Mouse (Mus musculus): ENCODE data around the gene Iqcc. TPM values are rescaled to one million over a fixed set of nuclear protein-coding genes. Genes with fewer than 3 reads are reported as not detected.

The Iqcc gene
- 24.3 and 31.2 TPM in 2 replicates for polyA plus RNA-seq (2015; fragmentation: Nextera tagmentation; extraction: Ambion mirVana)

DNA sequence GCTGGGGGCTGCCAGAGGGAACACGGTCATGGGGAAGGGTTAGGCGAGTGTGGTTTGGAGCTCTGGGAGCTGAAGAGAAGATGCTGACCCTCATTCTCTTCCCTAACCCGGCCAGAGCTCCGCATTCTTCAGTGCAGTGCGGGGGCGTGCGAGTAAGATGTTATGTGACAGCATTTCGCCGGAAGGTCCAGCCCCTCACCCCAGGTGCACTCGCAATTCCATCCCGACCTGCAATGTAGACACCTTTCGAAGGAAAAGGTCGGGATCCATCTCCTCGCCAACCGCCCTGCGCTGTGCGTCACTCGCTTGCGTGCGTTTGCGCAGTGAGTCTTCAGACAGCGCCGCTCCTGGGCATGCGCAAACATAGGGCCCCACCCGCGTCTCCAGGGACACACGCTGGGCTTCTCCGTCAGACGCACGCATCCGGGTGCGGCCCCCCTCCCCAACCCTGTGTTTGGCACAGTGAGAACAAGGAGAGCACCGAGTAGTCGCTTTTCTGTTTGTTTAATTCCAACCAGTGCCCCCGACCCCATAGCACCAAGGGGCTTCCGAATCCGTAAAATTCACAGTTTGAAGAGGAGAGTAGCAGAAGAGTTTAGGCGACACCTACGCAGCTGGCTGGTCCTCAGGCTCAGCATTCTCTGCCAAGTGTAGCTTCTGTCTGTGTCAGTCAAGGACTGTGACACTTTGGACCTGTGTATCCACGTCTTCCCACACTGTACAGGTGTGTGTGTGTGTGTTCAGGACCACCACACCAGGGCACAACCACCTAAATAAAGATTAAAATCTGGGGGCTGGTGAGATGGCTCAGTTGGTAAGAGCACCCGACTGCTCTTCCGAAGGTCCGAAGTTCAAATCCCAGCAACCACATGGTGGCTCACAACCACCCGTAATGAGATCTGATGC, at the start of gene Iqcc:
Gene Iqcc (minus strand): TSS at position 314 of the 906 bp plus-strand sequence.
- Histone ChIP-seq H3K36me3 (ENCODE audit: control insufficient read depth, insufficient read depth, low read length) (peaks cover 2% of the 10 kb centered on the region; the same call in 1 of the 2 replicates), H3K9me3 (ENCODE audit: control insufficient read depth, low read length) (no peaks in the 10 kb centered on the region), H3K4me3 (ENCODE audit: low read length) (peak within 1 kb of the TSS; percentile 68), H3K4me1 (ENCODE audit: control insufficient read depth, insufficient read depth, low read length) (peaks cover 17% of the 10 kb centered on the region), H3K27me3 (replicated peaks; ENCODE audit: control insufficient read depth, insufficient read depth, low read length) (no peaks in the 10 kb centered on the region), H3K9ac (ENCODE audit: low read depth, low read length) (peak within 1 kb of the TSS; percentile 85), H3K27ac (ENCODE audit: low read length) (peak within 1 kb of the TSS; percentile 83), H3K4me2 (ENCODE audit: low read depth, low read length) (peak within 1 kb of the TSS; percentile 94)
- ATAC-seq, result peak; percentile 92
- 3% methylated on average over 43 of the region's 44 CpGs for WGBS

GRCm38 (mm10) chr4:129662255-129662813, 43.4 kb upstream of the Iqcc start:
- no peaks in the 10 kb centered on the region; the same call in 1 of the 2 replicates for H3K4me1 ChIP-seq (ENCODE audit: control insufficient read depth, insufficient read depth, low read length)
- H3K4me2 ChIP-seq (ENCODE audit: low read depth, low read length), result no peak overlapping the region
- WGBS, result 78% methylated on average over 3 of the region's 3 CpGs
- H3K9ac ChIP-seq (ENCODE audit: low read depth, low read length), result no peak overlapping the region
- no peaks in the 10 kb centered on the region for H3K9me3 ChIP-seq (ENCODE audit: control insufficient read depth, low read length)
- no peak overlapping the region for H3K27ac ChIP-seq (ENCODE audit: low read length)
- no peaks in the 10 kb centered on the region for H3K27me3 ChIP-seq (replicated peaks; ENCODE audit: control insufficient read depth, insufficient read depth, low read length)
- ATAC-seq, result no peak
- no peak overlapping the region for H3K4me3 ChIP-seq (ENCODE audit: low read length)
- H3K36me3 ChIP-seq (ENCODE audit: control insufficient read depth, insufficient read depth, low read length), result peaks cover 8% of the 10 kb centered on the region

DNA sequence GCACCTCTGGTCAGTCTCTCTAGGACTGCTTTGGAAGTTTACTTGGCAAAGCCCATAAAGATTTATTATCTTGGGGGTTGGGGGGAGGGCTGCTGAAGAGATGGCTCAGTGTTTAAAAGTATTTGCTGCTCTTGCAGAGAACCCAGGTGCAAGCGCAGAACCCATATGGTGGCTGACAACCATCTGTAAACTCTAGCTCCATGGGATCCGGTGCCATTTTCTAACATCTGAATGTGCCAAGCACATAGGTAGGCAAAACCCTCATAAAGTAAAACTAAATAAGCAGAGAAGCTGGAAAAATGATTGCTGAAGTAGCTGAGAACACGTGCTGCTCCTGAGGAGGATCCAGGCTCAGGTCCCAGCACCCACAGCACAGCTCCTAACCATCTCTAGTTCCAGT, 42.7 kb upstream of the Iqcc start:
- Histone ChIP-seq H3K4me3 (ENCODE audit: low read length) (no peak overlapping the region), H3K36me3 (ENCODE audit: control insufficient read depth, insufficient read depth, low read length) (peaks cover 8% of the 10 kb centered on the region), H3K27me3 (replicated peaks; ENCODE audit: control insufficient read depth, insufficient read depth, low read length) (no peaks in the 10 kb centered on the region), H3K4me1 (ENCODE audit: control insufficient read depth, insufficient read depth, low read length) (no peaks in the 10 kb centered on the region; the same call in 1 of the 2 replicates), H3K27ac (ENCODE audit: low read length) (no peak overlapping the region), H3K9me3 (ENCODE audit: control insufficient read depth, low read length) (no peaks in the 10 kb centered on the region), H3K4me2 (ENCODE audit: low read depth, low read length) (no peak overlapping the region), H3K9ac (ENCODE audit: low read depth, low read length) (no peak overlapping the region)
- no peak for ATAC-seq
- 54% methylated on average over 3 of the region's 3 CpGs for WGBS

GRCm38 (mm10) chr4:129654770-129655169, 35.9 kb upstream of the Iqcc start:
- peaks cover 14% of the 10 kb centered on the region for H3K36me3 ChIP-seq (ENCODE audit: control insufficient read depth, insufficient read depth, low read length)
- 87% methylated on average over 14 of the region's 14 CpGs for WGBS
- no peak overlapping the region for H3K27ac ChIP-seq (ENCODE audit: low read length)
- no peak overlapping the region for H3K4me2 ChIP-seq (ENCODE audit: low read depth, low read length)
- no peaks in the 10 kb centered on the region for H3K9me3 ChIP-seq (ENCODE audit: control insufficient read depth, low read length)
- no peak overlapping the region for H3K9ac ChIP-seq (ENCODE audit: low read depth, low read length)
- H3K4me3 ChIP-seq (ENCODE audit: low read length), result no peak overlapping the region
- no peaks in the 10 kb centered on the region for H3K4me1 ChIP-seq (ENCODE audit: control insufficient read depth, insufficient read depth, low read length)
- no peaks in the 10 kb centered on the region for H3K27me3 ChIP-seq (replicated peaks; ENCODE audit: control insufficient read depth, insufficient read depth, low read length)
- ATAC-seq, result no peak

GRCm38 (mm10) chr4:129650359-129650758, 31.5 kb upstream of the Iqcc start:
- Histone ChIP-seq H3K4me1 (ENCODE audit: control insufficient read depth, insufficient read depth, low read length) (no peaks in the 10 kb centered on the region), H3K9ac (ENCODE audit: low read depth, low read length) (no peak overlapping the region)
- ATAC-seq, result no peak

GRCm38 (mm10) chr4:129648656-129649055, 29.8 kb upstream of the Iqcc start:
- Histone ChIP-seq H3K36me3 (ENCODE audit: control insufficient read depth, insufficient read depth, low read length) (peaks cover 10% of the 10 kb centered on the region), H3K9me3 (ENCODE audit: control insufficient read depth, low read length) (no peaks in the 10 kb centered on the region), H3K27ac (ENCODE audit: low read length) (no peak overlapping the region), H3K9ac (ENCODE audit: low read depth, low read length) (no peak overlapping the region), H3K4me1 (ENCODE audit: control insufficient read depth, insufficient read depth, low read length) (no peaks in the 10 kb centered on the region), H3K4me3 (ENCODE audit: low read length) (no peak overlapping the region), H3K27me3 (replicated peaks; ENCODE audit: control insufficient read depth, insufficient read depth, low read length) (no peaks in the 10 kb centered on the region), H3K4me2 (ENCODE audit: low read depth, low read length) (no peak overlapping the region)
- no peak for ATAC-seq
- 74% methylated on average over 1 of the region's 1 CpGs for WGBS

More at GRCm38 (mm10) chr4:129650359-129650758, 31.5 kb upstream of the Iqcc start:
- 91% methylated on average over 8 of the region's 8 CpGs for WGBS
- Histone ChIP-seq H3K9me3 (ENCODE audit: control insufficient read depth, low read length) (no peaks in the 10 kb centered on the region), H3K27ac (ENCODE audit: low read length) (no peak overlapping the region), H3K27me3 (replicated peaks; ENCODE audit: control insufficient read depth, insufficient read depth, low read length) (no peaks in the 10 kb centered on the region), H3K4me3 (ENCODE audit: low read length) (no peak overlapping the region), H3K36me3 (ENCODE audit: control insufficient read depth, insufficient read depth, low read length) (peaks cover 13% of the 10 kb centered on the region), H3K4me2 (ENCODE audit: low read depth, low read length) (no peak overlapping the region)

DNA sequence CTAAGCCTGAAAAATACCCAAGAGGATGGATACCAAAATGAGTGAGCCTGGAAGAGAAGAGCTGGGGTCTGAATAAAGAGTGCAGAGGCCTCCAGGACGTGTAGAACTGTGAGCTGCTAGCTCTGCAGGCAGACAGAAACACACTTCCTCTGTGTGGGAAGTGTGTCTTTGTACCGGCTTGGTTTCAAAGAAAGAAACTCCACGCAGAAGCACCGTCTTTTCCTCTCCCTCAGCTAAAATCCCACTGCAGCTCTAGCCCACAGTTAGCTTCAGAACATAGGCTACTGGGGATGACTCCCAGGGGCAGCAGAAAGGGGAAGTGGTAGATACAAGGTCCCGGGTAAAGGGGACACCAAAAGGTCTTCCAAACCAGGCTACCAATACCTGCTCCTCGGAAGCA, 26.3 kb upstream of the Iqcc start:
- Histone ChIP-seq H3K9ac (ENCODE audit: low read depth, low read length) (no peak overlapping the region), H3K9me3 (ENCODE audit: control insufficient read depth, low read length) (no peaks in the 10 kb centered on the region), H3K27ac (ENCODE audit: low read length) (no peak overlapping the region), H3K4me2 (ENCODE audit: low read depth, low read length) (no peak overlapping the region), H3K4me3 (ENCODE audit: low read length) (no peak overlapping the region), H3K36me3 (ENCODE audit: control insufficient read depth, insufficient read depth, low read length) (peaks cover 2% of the 10 kb centered on the region), H3K27me3 (replicated peaks; ENCODE audit: control insufficient read depth, insufficient read depth, low read length) (no peaks in the 10 kb centered on the region), H3K4me1 (ENCODE audit: control insufficient read depth, insufficient read depth, low read length) (no peaks in the 10 kb centered on the region)
- WGBS, result 94% methylated on average over 6 of the region's 6 CpGs
- ATAC-seq, result no peak

DNA sequence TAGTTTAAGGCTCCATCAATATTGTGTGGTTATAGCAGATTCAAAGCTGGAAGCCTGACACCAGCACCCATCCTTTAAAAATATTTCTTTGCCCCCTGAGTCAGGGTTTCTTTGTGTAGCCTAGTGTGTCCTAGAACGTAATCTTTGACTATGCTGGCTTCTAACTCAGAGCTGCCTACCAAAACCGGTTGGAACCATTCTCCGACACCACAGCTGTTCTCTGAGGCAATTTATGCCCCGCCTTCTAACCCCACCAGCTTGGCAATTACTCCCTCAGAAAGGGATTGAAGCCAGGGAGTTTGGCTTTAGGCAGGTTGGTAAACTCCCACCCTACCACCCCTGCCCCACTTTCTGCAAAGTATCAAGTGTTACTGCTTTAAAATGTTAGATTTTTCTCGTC, 22.9 kb upstream of the Iqcc start:
- Histone ChIP-seq H3K4me2 (ENCODE audit: low read depth, low read length) (peak overlapping the region; percentile 10; the same call in 1 of the 2 replicates), H3K4me1 (ENCODE audit: control insufficient read depth, insufficient read depth, low read length) (peaks cover 13% of the 10 kb centered on the region), H3K4me3 (ENCODE audit: low read length) (no peak overlapping the region), H3K9ac (ENCODE audit: low read depth, low read length) (no peak overlapping the region), H3K36me3 (ENCODE audit: control insufficient read depth, insufficient read depth, low read length) (peaks cover 12% of the 10 kb centered on the region; the same call in 1 of the 2 replicates), H3K9me3 (ENCODE audit: control insufficient read depth, low read length) (no peaks in the 10 kb centered on the region), H3K27ac (ENCODE audit: low read length) (no peak overlapping the region), H3K27me3 (replicated peaks; ENCODE audit: control insufficient read depth, insufficient read depth, low read length) (no peaks in the 10 kb centered on the region)
- no peak for ATAC-seq
- WGBS, result 46% methylated on average over 5 of the region's 5 CpGs

- ATAC-seq, result peak; percentile 96
- under 1% methylated on average over 60 of the region's 60 CpGs for WGBS
Observed at GRCm38 (mm10) chr4:129640638-129641467, 22.0 kb upstream of the Iqcc start, which contains the start of gene Txlna. Gene Txlna (minus strand): TSS chr4:129641065.

More at GRCm38 (mm10) chr4:129640638-129641467, 22.0 kb upstream of the Iqcc start, which contains the start of gene Txlna:
- Histone ChIP-seq H3K4me1 (ENCODE audit: control insufficient read depth, insufficient read depth, low read length) (peaks cover 13% of the 10 kb centered on the region), H3K36me3 (ENCODE audit: control insufficient read depth, insufficient read depth, low read length) (peaks cover 15% of the 10 kb centered on the region), H3K27ac (ENCODE audit: low read length) (peak within 1 kb of the TSS; percentile 92), H3K9me3 (ENCODE audit: control insufficient read depth, low read length) (no peaks in the 10 kb centered on the region), H3K4me3 (ENCODE audit: low read length) (peak within 1 kb of the TSS; percentile 62), H3K9ac (ENCODE audit: low read depth, low read length) (peak within 1 kb of the TSS; percentile 81), H3K27me3 (replicated peaks; ENCODE audit: control insufficient read depth, insufficient read depth, low read length) (no peaks in the 10 kb centered on the region), H3K4me2 (ENCODE audit: low read depth, low read length) (peak within 1 kb of the TSS; percentile 68)

Measured in intestine, embryonic 16.5 days (tissue).